Mouse (Mus musculus): Measurements from ENCODE around the gene Olfr441. TPM values are rescaled to one million over a fixed set of nuclear protein-coding genes. Genes with fewer than 3 reads are reported as not detected.
"Not testable (repeated sequence)": the region's sequence is repeated elsewhere in the genome, so short reads cannot be mapped to it uniquely, and the experiment has no call there.

Olfr441 gene
- not detected in 2 replicates for polyA plus RNA-seq (2015; fragmentation: Nextera tagmentation; extraction: Ambion mirVana)

DNA sequence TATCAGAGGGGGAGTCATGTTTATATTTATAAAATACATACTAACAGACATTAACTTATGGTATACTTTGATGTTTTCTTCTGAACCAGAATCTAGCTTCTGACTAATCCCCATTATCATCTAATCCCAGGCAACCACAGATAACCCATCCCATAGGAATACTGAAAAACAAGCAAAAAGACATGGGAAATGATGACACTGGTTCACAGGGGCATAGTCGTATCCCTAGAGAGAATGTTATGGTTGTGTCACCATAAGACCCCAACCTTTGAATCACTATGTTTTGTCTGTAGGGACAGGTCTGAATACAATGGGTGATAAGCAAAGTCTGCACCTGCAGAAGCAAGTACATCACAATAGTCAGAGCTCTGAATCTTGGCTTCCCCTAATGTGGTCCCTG lies at the start of gene Olfr441:
Gene Olfr441, plus strand, starts transcription at position 301 of the 400 bp plus-strand sequence.
- not testable (repeated sequence) for H3K4me1 ChIP-seq; H3K9me3 ChIP-seq; H3K27me3 ChIP-seq; H3K36me3 ChIP-seq; H3K9ac ChIP-seq; H3K4me2 ChIP-seq; H3K27ac ChIP-seq; ATAC-seq (ENCODE audit: insufficient number of reproducible peaks, insufficient read depth, low FRiP score, low TSS enrichment, low read depth); H3K4me3 ChIP-seq
- WGBS = 90% methylated on average over 1 of the region's 1 CpGs

DNA sequence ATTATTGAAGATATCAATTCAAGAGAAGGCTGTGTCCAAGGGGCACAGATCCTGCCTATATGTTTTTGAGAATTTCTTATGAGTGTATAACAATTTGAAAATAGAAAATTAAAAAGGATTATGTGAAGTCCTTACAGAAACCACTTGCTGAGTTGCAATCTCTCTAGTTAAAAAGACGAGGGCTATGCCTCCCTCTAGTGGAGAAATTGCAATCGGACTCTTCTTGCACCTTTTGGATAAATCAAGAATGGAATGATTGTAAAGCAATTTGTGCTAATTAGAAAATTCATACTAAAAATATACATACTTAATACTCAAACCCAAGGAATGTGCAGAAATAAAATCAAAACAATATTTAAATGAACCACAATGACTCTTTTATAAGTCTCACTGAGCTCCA lies 27.4 kb upstream of the Olfr441 start:
- no peaks in the 10 kb centered on the region for H3K27me3 ChIP-seq
- WGBS = 9% methylated on average over 2 of the region's 2 CpGs
- no peak for ATAC-seq (ENCODE audit: insufficient number of reproducible peaks, insufficient read depth, low FRiP score, low TSS enrichment, low read depth)
- H3K36me3 ChIP-seq = no peaks in the 10 kb centered on the region
- H3K4me3 ChIP-seq = no peak overlapping the region
- no peak overlapping the region for H3K4me2 ChIP-seq
- no peak overlapping the region for H3K27ac ChIP-seq
- H3K9ac ChIP-seq = no peak overlapping the region
- H3K9me3 ChIP-seq = no peaks in the 10 kb centered on the region
- no peaks in the 10 kb centered on the region for H3K4me1 ChIP-seq

DNA sequence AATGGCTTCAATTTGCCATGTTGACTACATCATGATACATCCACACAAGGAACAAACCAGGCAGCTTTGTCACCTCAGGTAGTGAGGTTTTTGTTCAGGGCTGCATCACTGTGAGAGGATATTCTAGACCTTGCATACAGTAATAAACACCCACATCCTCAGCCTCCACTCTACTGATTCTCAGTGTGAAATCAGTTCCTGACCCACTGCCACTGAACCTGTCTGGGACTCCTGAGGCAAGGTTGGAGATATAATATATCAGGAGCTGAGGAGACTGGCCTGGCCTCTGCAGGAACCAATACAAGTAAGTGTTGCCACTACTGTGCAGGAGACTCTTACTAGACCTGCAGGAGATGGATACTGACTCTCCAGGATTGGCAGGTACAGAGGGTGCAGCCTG lies 24.8 kb upstream of the Olfr441 start:
- not testable (repeated sequence) for H3K27ac ChIP-seq; ATAC-seq (ENCODE audit: insufficient number of reproducible peaks, insufficient read depth, low FRiP score, low TSS enrichment, low read depth); H3K4me2 ChIP-seq; H3K9me3 ChIP-seq; H3K27me3 ChIP-seq; H3K4me3 ChIP-seq; H3K36me3 ChIP-seq; H3K4me1 ChIP-seq; H3K9ac ChIP-seq

DNA sequence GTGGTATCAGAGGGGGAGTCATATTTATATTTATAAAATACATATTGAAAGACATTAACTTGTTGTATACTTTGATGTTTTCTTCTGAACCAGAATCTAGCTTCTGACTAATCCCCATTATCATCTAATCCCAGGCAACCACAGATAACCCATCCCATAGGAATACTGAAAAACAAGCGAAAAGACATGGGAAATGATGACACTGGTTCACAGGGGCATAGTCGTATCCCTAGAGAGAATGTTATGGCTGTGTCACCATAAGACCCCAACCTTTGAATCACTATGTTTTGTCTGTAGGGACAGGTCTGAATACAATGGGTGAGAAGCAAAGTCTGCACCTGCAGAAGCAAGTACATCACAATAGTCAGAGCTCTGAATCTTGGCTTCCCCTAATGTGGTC lies 40.1 kb downstream of the Olfr441 start, which contains the start of gene Olfr237-ps1:
Gene Olfr237-ps1, plus strand, starts transcription at position 301 of the 400 bp plus-strand sequence.
- not testable (repeated sequence) for H3K4me1 ChIP-seq; H3K9me3 ChIP-seq; H3K27me3 ChIP-seq; H3K36me3 ChIP-seq; H3K4me3 ChIP-seq; H3K4me2 ChIP-seq; H3K27ac ChIP-seq; H3K9ac ChIP-seq; ATAC-seq (ENCODE audit: insufficient number of reproducible peaks, insufficient read depth, low FRiP score, low TSS enrichment, low read depth)
- 83% methylated on average over 2 of the region's 2 CpGs for WGBS

DNA sequence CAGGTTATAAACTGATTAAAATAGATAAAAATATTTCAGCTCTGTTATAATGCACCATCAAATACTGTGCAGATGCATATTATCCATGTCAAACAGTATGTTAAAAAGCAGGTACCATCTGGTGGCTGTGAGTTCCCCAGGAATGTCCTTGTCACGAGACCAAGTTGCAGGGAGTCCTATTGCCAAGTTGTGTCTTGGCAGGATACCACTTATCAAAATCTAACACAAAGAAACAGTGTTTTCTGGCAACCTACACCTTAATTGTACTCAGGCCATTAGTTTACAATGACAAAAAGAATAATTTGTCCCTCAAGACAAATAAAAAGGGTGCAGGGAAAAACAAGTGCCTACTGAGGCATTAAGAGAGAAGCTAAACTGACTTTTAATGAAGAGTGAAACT lies 53.3 kb downstream of the Olfr441 start:
- H3K4me2 ChIP-seq = no peak overlapping the region
- H3K4me1 ChIP-seq = no peaks in the 10 kb centered on the region
- no peak overlapping the region for H3K27ac ChIP-seq
- no peaks in the 10 kb centered on the region for H3K9me3 ChIP-seq
- H3K36me3 ChIP-seq = no peaks in the 10 kb centered on the region
- no peak overlapping the region for H3K4me3 ChIP-seq
- no peak overlapping the region for H3K9ac ChIP-seq
- H3K27me3 ChIP-seq = no peaks in the 10 kb centered on the region
- no peak for ATAC-seq (ENCODE audit: insufficient number of reproducible peaks, insufficient read depth, low FRiP score, low TSS enrichment, low read depth)
- 56% methylated on average over 1 of the region's 1 CpGs for WGBS

DNA sequence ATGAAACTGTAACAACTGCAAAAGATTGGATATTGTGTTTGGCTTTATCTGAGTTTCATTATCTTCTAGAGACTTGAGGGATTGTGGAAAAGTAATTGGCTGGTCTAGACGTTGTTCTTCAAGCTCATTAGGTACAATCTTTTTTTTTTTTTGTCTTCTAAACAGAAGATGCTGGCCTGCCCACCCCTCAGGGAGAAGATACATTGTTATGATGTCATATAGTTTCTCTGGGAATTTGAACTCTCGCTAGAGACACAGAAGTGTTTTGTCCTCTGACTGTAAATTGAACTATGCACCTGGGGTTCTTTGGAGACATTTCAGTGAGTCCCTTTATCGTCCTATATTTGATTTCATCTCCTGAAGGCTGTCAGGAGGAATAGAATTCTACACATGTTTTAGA lies 56.8 kb downstream of the Olfr441 start, which contains the start of gene Olfr437:
Gene Olfr437, plus strand, starts transcription at position 301 of the 400 bp plus-strand sequence.
- Histone ChIP-seq H3K9ac (no peak within 1 kb of the TSS), H3K4me3 (no peak within 1 kb of the TSS), H3K4me1 (no peaks in the 10 kb centered on the region), H3K27ac (no peak within 1 kb of the TSS), H3K36me3 (no peaks in the 10 kb centered on the region), H3K27me3 (no peaks in the 10 kb centered on the region), H3K9me3 (no peaks in the 10 kb centered on the region), H3K4me2 (no peak within 1 kb of the TSS)
- ATAC-seq (ENCODE audit: insufficient number of reproducible peaks, insufficient read depth, low FRiP score, low TSS enrichment, low read depth) = no peak
- 66% methylated on average over 3 of the region's 3 CpGs for WGBS

DNA sequence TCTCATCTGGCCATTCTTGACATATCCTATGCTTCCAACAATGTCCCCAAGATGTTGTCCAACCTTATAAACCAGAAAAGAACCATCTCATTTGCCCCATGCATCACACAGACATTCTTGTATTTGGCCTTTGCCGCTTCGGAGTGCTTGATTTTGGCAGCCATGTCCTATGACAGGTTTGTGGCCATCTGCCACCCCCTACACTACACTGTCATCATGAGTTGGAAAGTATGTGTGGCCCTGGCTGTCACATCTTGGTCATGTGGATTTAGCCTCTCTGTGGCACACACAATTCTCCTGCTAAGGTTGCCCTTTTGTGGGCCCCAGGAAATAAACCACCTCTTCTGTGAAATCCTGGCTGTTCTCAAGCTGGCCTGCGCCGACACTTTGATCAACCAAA lies 61.1 kb downstream of the Olfr441 start:
- Histone ChIP-seq H3K4me1 (no peaks in the 10 kb centered on the region), H3K9ac (no peak overlapping the region), H3K36me3 (no peaks in the 10 kb centered on the region), H3K9me3 (no peaks in the 10 kb centered on the region), H3K4me2 (no peak overlapping the region), H3K27ac (no peak overlapping the region), H3K4me3 (no peak overlapping the region), H3K27me3 (no peaks in the 10 kb centered on the region)
- 92% methylated on average over 4 of the region's 4 CpGs for WGBS
- no peak for ATAC-seq (ENCODE audit: insufficient number of reproducible peaks, insufficient read depth, low FRiP score, low TSS enrichment, low read depth)

Other genes starting within 250 kb of the Olfr441 start
- gene Olfr448, start 215.9 kb upstream of the Olfr441 start, polyA plus RNA-seq (2015; fragmentation: Nextera tagmentation; extraction: Ambion mirVana) = not detected in 2 replicates
- not detected in 2 replicates for gene Olfr447, start 197.5 kb upstream of the Olfr441 start, polyA plus RNA-seq (2015; fragmentation: Nextera tagmentation; extraction: Ambion mirVana)
- not detected in 2 replicates for gene Olfr446, start 185.0 kb upstream of the Olfr441 start, polyA plus RNA-seq (2015; fragmentation: Nextera tagmentation; extraction: Ambion mirVana)
- not detected in 2 replicates for gene Olfr444, start 157.3 kb upstream of the Olfr441 start, polyA plus RNA-seq (2015; fragmentation: Nextera tagmentation; extraction: Ambion mirVana)
- not detected in 2 replicates for gene Olfr237-ps1, start 40.2 kb downstream of the Olfr441 start, polyA plus RNA-seq (2015; fragmentation: Nextera tagmentation; extraction: Ambion mirVana)
- not detected in 2 replicates for gene Olfr437, start 56.9 kb downstream of the Olfr441 start, polyA plus RNA-seq (2015; fragmentation: Nextera tagmentation; extraction: Ambion mirVana)
- gene Olfr13, start 65.8 kb downstream of the Olfr441 start, polyA plus RNA-seq (2015; fragmentation: Nextera tagmentation; extraction: Ambion mirVana) = not detected in 2 replicates
- 0.19 TPM in 1 of 2 replicates, not detected in the other for gene Olfr435, start 90.8 kb downstream of the Olfr441 start, polyA plus RNA-seq (2015; fragmentation: Nextera tagmentation; extraction: Ambion mirVana)
- 0.25 TPM in 1 of 2 replicates, not detected in the other for gene Olfr434, start 106.7 kb downstream of the Olfr441 start, polyA plus RNA-seq (2015; fragmentation: Nextera tagmentation; extraction: Ambion mirVana)
- gene Olfr47, start 125.2 kb downstream of the Olfr441 start, polyA plus RNA-seq (2015; fragmentation: Nextera tagmentation; extraction: Ambion mirVana) = not detected in 2 replicates
- 10.2 and 12.2 TPM in 2 replicates for gene Arhgef5, start 159.2 kb downstream of the Olfr441 start, polyA plus RNA-seq (2015; fragmentation: Nextera tagmentation; extraction: Ambion mirVana)
- gene Nobox, start 203.2 kb downstream of the Olfr441 start, polyA plus RNA-seq (2015; fragmentation: Nextera tagmentation; extraction: Ambion mirVana) = 0.26 TPM in 1 of 2 replicates, not detected in the other